Comparison of ENCODE assay signal across 22 mouse cellular contexts in genomic region chr6:83523194-83523593, GRCm38 (mm10). TPM values are rescaled to one million over a fixed set of nuclear protein-coding genes. Genes with fewer than 3 reads are reported as not detected.
DNase-seq lines count a peak whose midpoint lies in the region; ATAC-seq lines count a peak whose summit lies in the region.
"Had no signal": no experiment of that assay in that cellular context is flagged by ENCODE, and none has a peak within 500 bp of the region (broad histone marks: within the 10 kb centered on the region; RNA-seq: fewer than 3 reads in every experiment).

No protein-coding gene starts in this region.

- no peak for DNase-seq in heart, embryonic 10.5 days (ENCODE audit: low spot score)
- no peak for DNase-seq in heart, adult 9 months (ENCODE audit: low spot score in 2 of 2)
- no peak for DNase-seq in liver
- DNase-seq in cerebellum, postnatal 25 days: peak; percentile 57
- DNase-seq in spleen, postnatal 36 days (ENCODE audit: low spot score in 2 of 2): no peak
- DNase-seq in testis, postnatal 14 days (ENCODE audit: low spot score): no peak
- DNase-seq: adrenal gland, postnatal 25 days; gastrocnemius, adult 2 months; heart, postnatal 36 days; kidney, adult 18-20 months; kidney, postnatal 10 days; right cerebral cortex, postnatal 14 days; spleen, adult 18-20 months had no signal

- H3K36me3 ChIP-seq in heart, embryonic 10.5 days: no peaks in the 10 kb centered on the region
- H3K36me3 ChIP-seq in liver, embryonic 12.5 days: no peaks in the 10 kb centered on the region
- H3K36me3 ChIP-seq: embryonic facial prominence, embryonic 10.5 days; limb, embryonic 15.5 days; lung, embryonic 15.5 days; midbrain, embryonic 10.5 days had no signal

- H3K4me2 ChIP-seq in liver, embryonic 12.5 days: peak overlapping the region; percentile 21
- H3K4me2 ChIP-seq: limb, embryonic 15.5 days; lung, embryonic 15.5 days had no signal

- WGBS in heart, embryonic 10.5 days: 16% methylated on average over 6 of the region's 6 CpGs
- 34% methylated on average over 6 of the region's 6 CpGs for WGBS in liver, embryonic 12.5 days (ENCODE audit: insufficient replicate concordance)

- H3K4me1 ChIP-seq in heart, embryonic 10.5 days: peaks cover 28% of the 10 kb centered on the region
- peaks cover 16% of the 10 kb centered on the region for H3K4me1 ChIP-seq in liver, embryonic 12.5 days
- H3K4me1 ChIP-seq: embryonic facial prominence, embryonic 10.5 days; limb, embryonic 15.5 days; lung, embryonic 15.5 days had no signal

- H3K9me3 ChIP-seq in heart, embryonic 10.5 days: no peaks in the 10 kb centered on the region
- H3K9me3 ChIP-seq in liver, embryonic 12.5 days (replicated peaks): no peaks in the 10 kb centered on the region
- H3K9me3 ChIP-seq: embryonic facial prominence, embryonic 10.5 days; limb, embryonic 15.5 days; lung, embryonic 15.5 days; midbrain, embryonic 10.5 days had no signal

- ATAC-seq in liver, embryonic 12.5 days: no peak
- ATAC-seq: activated CD4-positive, CD25-positive, alpha-beta regulatory T cell, adult 4 months; CD4-positive, CD25-positive, alpha-beta regulatory T cell, adult 4 months; hindbrain, embryonic 16.5 days had no signal

- peak overlapping the region; percentile 65 for H3K27ac ChIP-seq in heart, embryonic 10.5 days
- no peak overlapping the region for H3K27ac ChIP-seq in liver, embryonic 12.5 days
- H3K27ac ChIP-seq: embryonic facial prominence, embryonic 10.5 days; gastrocnemius, adult 2 months; limb, embryonic 15.5 days; lung, embryonic 15.5 days; macrophage; midbrain, embryonic 10.5 days had no signal

- H3K27me3 ChIP-seq in heart, embryonic 10.5 days (ENCODE audit: insufficient read depth, poor library complexity, severe bottlenecking): no peaks in the 10 kb centered on the region
- H3K27me3 ChIP-seq in liver, embryonic 12.5 days (replicated peaks): no peaks in the 10 kb centered on the region; the same call in 1 of the 2 replicates
- H3K27me3 ChIP-seq: limb, embryonic 15.5 days; lung, embryonic 15.5 days had no signal

- no peak overlapping the region for H3K9ac ChIP-seq in liver, embryonic 12.5 days
- H3K9ac ChIP-seq: limb, embryonic 15.5 days; lung, embryonic 15.5 days had no signal

- peak overlapping the region; percentile 16; the same call in 1 of the 2 replicates for H3K4me3 ChIP-seq in heart, embryonic 10.5 days
- H3K4me3 ChIP-seq in liver, embryonic 12.5 days: no peak overlapping the region
- H3K4me3 ChIP-seq: embryonic facial prominence, embryonic 10.5 days; gastrocnemius, adult 2 months; limb, embryonic 15.5 days; lung, embryonic 15.5 days; midbrain, embryonic 10.5 days had no signal

RNA-seq across cellular contexts. Expression of gene Actg2, which starts 12.9 kb away (rescaled TPM):
- 1.7 and 7.0 TPM in 2 replicates for polyA plus RNA-seq in heart, embryonic 10.5 days (2016; fragmentation: Nextera tagmentation; extraction: Ambion mirVana)
- 5.7 and 6.7 TPM in 2 replicates for polyA plus RNA-seq in liver, embryonic 12.5 days (2016; fragmentation: Nextera tagmentation; extraction: Ambion mirVana)
- polyA plus RNA-seq: macrophage had no signal

RNA-seq across cellular contexts. Expression of gene Dguok, which starts 16.4 kb away (rescaled TPM):
- polyA plus RNA-seq in heart, embryonic 10.5 days (2016; fragmentation: Nextera tagmentation; extraction: Ambion mirVana): 56.5 and 59.1 TPM in 2 replicates
- 28.2 and 30.4 TPM in 2 replicates for polyA plus RNA-seq in liver, embryonic 12.5 days (2016; fragmentation: Nextera tagmentation; extraction: Ambion mirVana)

RNA-seq across cellular contexts. Expression of gene Stambp, which starts 49.3 kb away (rescaled TPM):
- polyA plus RNA-seq in heart, embryonic 10.5 days (2016; fragmentation: Nextera tagmentation; extraction: Ambion mirVana): 23.3 and 23.5 TPM in 2 replicates
- 11.7 and 13.4 TPM in 2 replicates for polyA plus RNA-seq in liver, embryonic 12.5 days (2016; fragmentation: Nextera tagmentation; extraction: Ambion mirVana)

Comparison
In these comparisons a context has a peak if more than half of its experiments do, and no peak if none do; other contexts are left out.
1. DNase-seq: peak in cerebellum, postnatal 25 days (2 of 2); none in heart, embryonic 10.5 days (single experiment), heart, adult 9 months (0 of 2), liver (single experiment), spleen, postnatal 36 days (0 of 2) and testis, postnatal 14 days (single experiment).